Mouse (Mus musculus) CD4-positive, CD25-positive, alpha-beta regulatory T cell, adult 2 months (primary cell): Measurements from ENCODE around the gene Yjefn3.

Experiments
- DNase-seq: peaks from one replicate; pipeline ENCODE4 v3.0.0-alpha.2; 2012; ENCODE audit warnings: low read depth, low spot score

The Yjefn3 gene

GRCm38 (mm10) chr8:69880841-69881240, 21.7 kb downstream of the Yjefn3 start:
- no peak for DNase-seq

- no peak for DNase-seq
Observed at GRCm38 (mm10) chr8:69879678-69880077, 22.8 kb downstream of the Yjefn3 start.

- DNase-seq: no peak
Observed at GRCm38 (mm10) chr8:69877992-69878391, 24.5 kb downstream of the Yjefn3 start.

- DNase-seq: no peak
Observed at GRCm38 (mm10) chr8:69877396-69877795, 25.1 kb downstream of the Yjefn3 start.

- DNase-seq: no peak
Observed at GRCm38 (mm10) chr8:69876967-69877366, 25.5 kb downstream of the Yjefn3 start.

GRCm38 (mm10) chr8:69876097-69876496, 26.4 kb downstream of the Yjefn3 start:
- no peak for DNase-seq

GRCm38 (mm10) chr8:69874654-69875053, 27.9 kb downstream of the Yjefn3 start:
- DNase-seq: no peak

- DNase-seq: peak; percentile 73
Observed at GRCm38 (mm10) chr8:69874155-69874554, 28.4 kb downstream of the Yjefn3 start.

GRCm38 (mm10) chr8:69870907-69871306, 31.6 kb downstream of the Yjefn3 start:
- no peak for DNase-seq

GRCm38 (mm10) chr8:69870003-69870765, 32.3 kb downstream of the Yjefn3 start:
- no peak for DNase-seq

- no peak for DNase-seq
Observed at GRCm38 (mm10) chr8:69867696-69868326, 34.7 kb downstream of the Yjefn3 start.

GRCm38 (mm10) chr8:69864180-69864579, 38.3 kb downstream of the Yjefn3 start:
- DNase-seq: no peak

GRCm38 (mm10) chr8:69863387-69864020, 39.0 kb downstream of the Yjefn3 start:
- no peak for DNase-seq

GRCm38 (mm10) chr8:69861251-69861650, 41.3 kb downstream of the Yjefn3 start:
- DNase-seq: no peak

- DNase-seq: peak; percentile 28
Observed at GRCm38 (mm10) chr8:69860807-69861206, 41.7 kb downstream of the Yjefn3 start.

- no peak for DNase-seq
Observed at GRCm38 (mm10) chr8:69853869-69854268, 48.6 kb downstream of the Yjefn3 start.

- no peak for DNase-seq
Observed at GRCm38 (mm10) chr8:69850926-69851506, 51.5 kb downstream of the Yjefn3 start.

- peak; percentile 50 for DNase-seq
Observed at GRCm38 (mm10) chr8:69849899-69850298, 52.6 kb downstream of the Yjefn3 start.

- DNase-seq: no peak
Observed at GRCm38 (mm10) chr8:69848951-69849350, 53.6 kb downstream of the Yjefn3 start.

GRCm38 (mm10) chr8:69847167-69848065, 55.1 kb downstream of the Yjefn3 start:
- DNase-seq: no peak
